Mouse (Mus musculus): Measurements from ENCODE around the gene 0610037L13Rik. TPM values are rescaled to one million over a fixed set of nuclear protein-coding genes. Genes with fewer than 3 reads are reported as not detected.

Gene 0610037L13Rik
- polyA plus RNA-seq, 1 experiment = 5.6 TPM

DNA sequence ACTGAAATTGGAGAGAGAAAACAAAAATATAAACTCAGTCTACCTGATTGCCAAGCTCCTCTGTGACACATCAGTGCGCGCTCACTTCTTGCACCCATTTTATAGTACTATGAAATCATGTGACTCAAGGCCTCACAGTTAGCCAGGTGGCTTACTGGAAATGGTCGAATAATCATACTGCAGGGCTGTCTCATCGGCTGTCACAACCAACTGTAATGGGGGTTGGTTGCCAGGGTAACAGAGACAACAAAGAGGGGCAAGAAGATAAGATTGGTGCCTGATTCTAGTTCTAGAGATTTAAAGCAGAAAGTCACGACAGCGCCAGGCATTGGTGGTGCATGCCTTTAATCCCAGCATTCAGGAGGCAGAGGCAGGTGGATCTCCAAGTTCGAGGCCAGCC is 30.6 kb upstream of the 0610037L13Rik start:
- H3K27me3 ChIP-seq (replicated peaks) = no peaks in the 10 kb centered on the region
- TF ChIP-seq GATA1 (IDR thresholded peaks at IDR 0.05; ENCODE audit: borderline replicate concordance, low read length) (no peak), FLI1 (IDR thresholded peaks at IDR 0.05; ENCODE audit: low read length) (no peak)
- H3K4me1 ChIP-seq = peaks cover 5% of the 10 kb centered on the region; the same call in 1 of the 2 replicates
- peaks cover 98% of the 10 kb centered on the region for H3K36me3 ChIP-seq (replicated peaks; ENCODE audit: low read length)
- no peaks in the 10 kb centered on the region for H3K9me3 ChIP-seq
- H3K4me3 ChIP-seq (replicated peaks) = no peak overlapping the region

DNA sequence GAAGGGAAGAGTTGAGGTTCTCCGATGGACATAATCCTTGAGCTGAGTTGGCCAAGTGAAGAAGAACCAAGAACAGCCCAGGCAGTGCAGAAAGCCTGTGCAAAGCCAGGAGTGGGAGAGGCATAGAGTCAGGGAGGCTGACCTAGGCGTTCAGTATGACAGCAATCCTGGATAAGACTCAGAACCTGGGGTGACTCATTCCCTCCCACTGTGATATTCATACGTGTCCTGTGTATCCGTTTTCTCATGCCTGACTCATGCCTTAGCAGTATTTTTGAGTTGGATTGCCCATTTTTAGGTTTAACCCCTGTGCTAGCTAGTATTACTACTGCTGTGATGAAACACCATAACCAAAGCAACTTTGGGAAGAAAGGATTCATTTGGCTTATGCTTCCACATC is 24.7 kb upstream of the 0610037L13Rik start:
- peaks cover 9% of the 10 kb centered on the region; the same call in 1 of the 2 replicates for H3K4me1 ChIP-seq
- H3K27me3 ChIP-seq (replicated peaks) = no peaks in the 10 kb centered on the region
- H3K4me3 ChIP-seq (replicated peaks) = no peak overlapping the region
- H3K9me3 ChIP-seq = no peaks in the 10 kb centered on the region
- TF ChIP-seq FLI1 (IDR thresholded peaks at IDR 0.05; ENCODE audit: low read length) (no peak), GATA1 (IDR thresholded peaks at IDR 0.05; ENCODE audit: borderline replicate concordance, low read length) (no peak)
- peaks cover 91% of the 10 kb centered on the region for H3K36me3 ChIP-seq (replicated peaks; ENCODE audit: low read length)

- no peaks in the 10 kb centered on the region for H3K27me3 ChIP-seq (replicated peaks)
- H3K9me3 ChIP-seq = no peaks in the 10 kb centered on the region
- H3K4me1 ChIP-seq = peaks cover 42% of the 10 kb centered on the region
- H3K36me3 ChIP-seq (replicated peaks; ENCODE audit: low read length) = peaks cover 41% of the 10 kb centered on the region
- TF ChIP-seq FLI1 (IDR thresholded peaks at IDR 0.05; ENCODE audit: low read length) = no peak
- no peak for TF ChIP-seq GATA1 (IDR thresholded peaks at IDR 0.05; ENCODE audit: borderline replicate concordance, low read length)
- peak within 1 kb of the TSS; percentile 99 for H3K4me3 ChIP-seq (replicated peaks)
Measured at GRCm38 (mm10) chr4:107879254-107880050, 10.2 kb upstream of the 0610037L13Rik start, which contains the start of gene Magoh. Magoh (plus strand) TSS chr4:107879755.

DNA sequence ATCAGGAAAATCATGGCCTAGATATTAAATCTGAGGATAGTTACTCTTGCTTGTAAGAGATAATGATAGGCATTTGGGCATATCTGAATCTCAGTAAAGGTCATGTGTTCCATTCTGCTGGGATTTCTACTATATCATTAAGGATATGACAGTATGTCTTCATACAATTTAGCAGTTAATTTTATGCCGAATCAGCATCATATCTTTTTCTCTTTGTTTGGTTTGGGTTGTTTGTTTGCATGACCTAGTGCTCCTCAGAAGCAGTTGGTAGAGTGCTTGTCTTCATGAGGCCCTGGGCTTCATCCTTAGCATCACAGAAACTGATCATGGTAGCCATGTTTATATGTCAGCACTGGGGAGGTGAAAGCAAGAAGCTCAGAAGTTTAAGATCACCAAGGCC is 8.0 kb upstream of the 0610037L13Rik start:
- peaks cover 56% of the 10 kb centered on the region for H3K36me3 ChIP-seq (replicated peaks; ENCODE audit: low read length)

GRCm38 (mm10) chr4:107886371-107886770 is 3.2 kb upstream of the 0610037L13Rik start:
- Histone ChIP-seq H3K27me3 (replicated peaks) (no peaks in the 10 kb centered on the region), H3K4me3 (replicated peaks) (no peak overlapping the region), H3K36me3 (replicated peaks; ENCODE audit: low read length) (peaks cover 70% of the 10 kb centered on the region), H3K4me1 (peaks cover 32% of the 10 kb centered on the region), H3K9me3 (no peaks in the 10 kb centered on the region)
- TF ChIP-seq FLI1 (IDR thresholded peaks at IDR 0.05; ENCODE audit: low read length) = no peak
- no peak for TF ChIP-seq GATA1 (IDR thresholded peaks at IDR 0.05; ENCODE audit: borderline replicate concordance, low read length)

More for the DNA sequence above, 8.0 kb upstream of the 0610037L13Rik start:
- TF ChIP-seq FLI1 (IDR thresholded peaks at IDR 0.05; ENCODE audit: low read length) = no peak
- no peak for TF ChIP-seq GATA1 (IDR thresholded peaks at IDR 0.05; ENCODE audit: borderline replicate concordance, low read length)
- no peak overlapping the region for H3K4me3 ChIP-seq (replicated peaks)
- no peaks in the 10 kb centered on the region for H3K27me3 ChIP-seq (replicated peaks)
- no peaks in the 10 kb centered on the region for H3K9me3 ChIP-seq
- H3K4me1 ChIP-seq = peaks cover 26% of the 10 kb centered on the region

DNA sequence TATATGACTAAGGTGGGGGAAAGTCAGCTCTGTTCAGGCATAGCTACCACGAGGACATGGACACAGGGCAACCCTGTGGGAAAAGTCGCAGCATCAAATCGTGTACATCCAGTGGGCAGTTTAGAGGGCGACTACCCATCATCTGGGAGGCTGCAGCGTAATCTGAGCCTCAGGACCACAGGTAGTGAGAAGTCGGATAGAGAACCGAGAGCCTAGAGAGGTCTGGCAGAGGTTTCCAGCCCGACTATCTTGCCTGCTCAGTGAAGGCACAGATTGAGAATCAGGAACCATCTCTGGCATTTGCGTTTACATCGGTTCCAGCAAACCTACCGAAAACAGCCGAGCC is 255 bp upstream of the 0610037L13Rik start:
- no peak for TF ChIP-seq FLI1 (IDR thresholded peaks at IDR 0.05; ENCODE audit: low read length)
- no peak for TF ChIP-seq GATA1 (IDR thresholded peaks at IDR 0.05; ENCODE audit: borderline replicate concordance, low read length)
- Histone ChIP-seq H3K27me3 (replicated peaks) (no peaks in the 10 kb centered on the region), H3K9me3 (no peaks in the 10 kb centered on the region), H3K4me1 (peaks cover 47% of the 10 kb centered on the region), H3K36me3 (replicated peaks; ENCODE audit: low read length) (peaks cover 69% of the 10 kb centered on the region), H3K4me3 (replicated peaks) (peak overlapping the region; percentile 97)

GRCm38 (mm10) chr4:107892663-107893062 is 3.0 kb downstream of the 0610037L13Rik start:
- peaks cover 69% of the 10 kb centered on the region for H3K36me3 ChIP-seq (replicated peaks; ENCODE audit: low read length)
- no peak overlapping the region for H3K4me3 ChIP-seq (replicated peaks)
- no peaks in the 10 kb centered on the region for H3K27me3 ChIP-seq (replicated peaks)
- TF ChIP-seq GATA1 (IDR thresholded peaks at IDR 0.05; ENCODE audit: borderline replicate concordance, low read length) (no peak), FLI1 (IDR thresholded peaks at IDR 0.05; ENCODE audit: low read length) (no peak)
- peaks cover 60% of the 10 kb centered on the region for H3K4me1 ChIP-seq
- H3K9me3 ChIP-seq = no peaks in the 10 kb centered on the region

DNA sequence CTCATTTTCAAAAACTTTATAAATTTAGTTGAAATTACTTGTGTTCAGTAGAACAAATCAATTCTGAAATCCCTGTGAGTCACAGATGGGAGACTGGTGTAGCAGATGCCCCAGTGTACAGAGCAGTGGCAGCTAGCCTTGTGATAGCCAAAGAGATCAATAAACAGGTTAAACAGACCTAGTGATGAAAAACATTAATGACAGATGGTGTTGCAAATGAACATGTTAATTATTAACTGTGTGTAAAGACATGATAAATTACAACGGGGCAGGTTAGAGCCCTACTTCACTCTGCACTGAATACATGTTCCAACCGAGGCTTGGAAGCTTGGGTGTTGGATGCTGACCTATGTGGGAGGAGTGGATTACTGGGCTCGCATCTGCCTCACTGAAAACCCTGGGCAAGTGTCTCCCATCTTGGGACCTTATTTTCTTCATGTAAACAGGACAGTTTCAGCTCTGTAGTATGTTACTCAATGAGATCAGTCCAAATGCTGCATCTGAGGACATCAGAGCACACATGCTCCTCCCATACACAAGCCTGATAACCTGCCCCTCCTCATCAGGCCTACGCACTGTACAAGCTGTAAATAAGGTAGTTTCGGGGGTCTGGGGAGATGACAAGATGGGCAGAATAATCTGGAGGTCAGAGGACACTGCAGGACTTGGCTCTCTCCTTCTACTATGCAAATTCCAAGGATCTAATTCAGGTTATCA is 9.8 kb downstream of the 0610037L13Rik start:
- H3K4me3 ChIP-seq (replicated peaks) = no peak overlapping the region
- no peaks in the 10 kb centered on the region for H3K27me3 ChIP-seq (replicated peaks)
- peaks cover 94% of the 10 kb centered on the region for H3K36me3 ChIP-seq (replicated peaks; ENCODE audit: low read length)
- H3K4me1 ChIP-seq = peaks cover 72% of the 10 kb centered on the region
- TF ChIP-seq FLI1 (IDR thresholded peaks at IDR 0.05; ENCODE audit: low read length) (no peak), GATA1 (IDR thresholded peaks at IDR 0.05; ENCODE audit: borderline replicate concordance, low read length) (no peak)
- no peaks in the 10 kb centered on the region for H3K9me3 ChIP-seq

DNA sequence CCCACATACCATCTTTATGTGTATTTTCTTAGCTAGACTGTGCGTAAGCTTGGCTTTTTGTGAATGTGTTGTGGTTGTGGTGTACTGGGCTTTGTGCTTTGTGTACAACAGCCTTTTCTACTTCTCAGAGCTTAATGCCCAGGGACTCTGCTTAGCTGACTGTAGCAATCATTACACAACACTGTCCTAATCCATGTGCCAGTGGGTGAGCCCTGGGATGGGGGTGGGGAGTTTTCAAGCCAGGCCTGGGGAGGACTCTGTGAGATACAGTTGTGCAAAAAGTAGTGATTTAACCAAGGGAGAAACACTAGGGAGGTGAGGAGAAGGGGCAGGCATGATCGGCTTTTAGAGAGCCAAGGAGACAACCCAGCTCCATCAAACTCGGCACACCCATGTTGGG is 10.6 kb downstream of the 0610037L13Rik start:
- Histone ChIP-seq H3K27me3 (replicated peaks) (no peaks in the 10 kb centered on the region), H3K4me1 (peaks cover 74% of the 10 kb centered on the region), H3K4me3 (replicated peaks) (no peak overlapping the region), H3K9me3 (no peaks in the 10 kb centered on the region), H3K36me3 (replicated peaks; ENCODE audit: low read length) (peaks cover 93% of the 10 kb centered on the region)
- no peak for TF ChIP-seq GATA1 (IDR thresholded peaks at IDR 0.05; ENCODE audit: borderline replicate concordance, low read length)

- peaks cover 86% of the 10 kb centered on the region for H3K36me3 ChIP-seq (replicated peaks; ENCODE audit: low read length)
- H3K4me3 ChIP-seq (replicated peaks) = peak overlapping the region; percentile 83
- TF ChIP-seq FLI1 (IDR thresholded peaks at IDR 0.05; ENCODE audit: low read length) = no peak
- TF ChIP-seq GATA1 (IDR thresholded peaks at IDR 0.05; ENCODE audit: borderline replicate concordance, low read length) = peak; percentile 88; the same call in 2 of the 3 replicates
- H3K27me3 ChIP-seq (replicated peaks) = no peaks in the 10 kb centered on the region
- peaks cover 88% of the 10 kb centered on the region for H3K4me1 ChIP-seq
- no peaks in the 10 kb centered on the region for H3K9me3 ChIP-seq
Measured at GRCm38 (mm10) chr4:107904252-107904651, 14.6 kb downstream of the 0610037L13Rik start.

Data from megakaryocyte, embryonic 14.5 days (primary cell).